Comparison of ENCODE assay signal across 17 mouse cellular contexts in genomic region chr11:116084166-116084565, GRCm38 (mm10). TPM values are rescaled to one million over a fixed set of nuclear protein-coding genes. Genes with fewer than 3 reads are reported as not detected.
DNase-seq lines count a peak whose midpoint lies in the region; ATAC-seq lines count a peak whose summit lies in the region.
"Had no signal": no experiment of that assay in that cellular context is flagged by ENCODE, and none has a peak within 500 bp of the region (broad histone marks: within the 10 kb centered on the region; RNA-seq: fewer than 3 reads in every experiment).

No protein-coding gene starts in this region.

- no peaks in the 10 kb centered on the region for H3K9me3 ChIP-seq in heart, embryonic 15.5 days (replicated peaks)
- H3K9me3 ChIP-seq in liver, embryonic 12.5 days (replicated peaks): no peaks in the 10 kb centered on the region
- H3K9me3 ChIP-seq in stomach, embryonic 15.5 days: no peaks in the 10 kb centered on the region
- H3K9me3 ChIP-seq: embryonic facial prominence, embryonic 12.5 days; hindbrain, embryonic 12.5 days; lung, embryonic 15.5 days; neural tube, embryonic 13.5 days had no signal

- no peak overlapping the region for H3K27ac ChIP-seq in heart, embryonic 15.5 days
- H3K27ac ChIP-seq in liver, embryonic 12.5 days: peak overlapping the region; percentile 86
- peak overlapping the region; percentile 26; the same call in 1 of the 2 replicates for H3K27ac ChIP-seq in stomach, embryonic 15.5 days
- H3K27ac ChIP-seq: embryonic facial prominence, embryonic 12.5 days; hindbrain, embryonic 12.5 days; lung, embryonic 15.5 days; neural tube, embryonic 13.5 days had no signal

- no peak overlapping the region for H3K4me3 ChIP-seq in heart, embryonic 15.5 days
- H3K4me3 ChIP-seq in liver, embryonic 12.5 days: peak overlapping the region; percentile 63
- H3K4me3 ChIP-seq in stomach, embryonic 15.5 days (replicated peaks): no peak overlapping the region
- H3K4me3 ChIP-seq: embryonic facial prominence, embryonic 12.5 days; hindbrain, embryonic 12.5 days; lung, embryonic 15.5 days; neural tube, embryonic 13.5 days had no signal

- no peak overlapping the region for H3K4me2 ChIP-seq in heart, embryonic 15.5 days
- peak overlapping the region; percentile 77 for H3K4me2 ChIP-seq in liver, embryonic 12.5 days
- H3K4me2 ChIP-seq in stomach, embryonic 15.5 days: no peak overlapping the region
- H3K4me2 ChIP-seq: embryonic facial prominence, embryonic 12.5 days; hindbrain, embryonic 12.5 days; lung, embryonic 15.5 days; neural tube, embryonic 13.5 days had no signal

- ATAC-seq in heart, embryonic 15.5 days (replicated peaks; ENCODE audit: insufficient number of reproducible peaks, insufficient read depth, low FRiP score, low read depth): no peak
- ATAC-seq in liver, embryonic 12.5 days: peak; percentile 17; the same call in 1 of the 2 replicates
- ATAC-seq in stomach, embryonic 15.5 days (ENCODE audit: insufficient read depth, low FRiP score, low read depth): no peak
- ATAC-seq: inflammation-experienced regulatory T-cells, adult 6 months had no signal

- no peak for DNase-seq in heart, adult 9 months (ENCODE audit: low spot score in 2 of 2)
- DNase-seq in c-Kit-positive CD71-positive TER-119-negative erythroid progenitor cells, embryonic 14.5 days (ENCODE audit: low read depth): peak; percentile 56
- no peak for DNase-seq in lung, postnatal 25 days (ENCODE audit: low spot score)
- no peak for DNase-seq in MN1 (ENCODE audit: low spot score)
- DNase-seq: cerebellum, adult 11 months; gastrocnemius, postnatal 14 days; heart, postnatal 10 days; layer of hippocampus, postnatal 36 days; thymus, postnatal 4 days had no signal

- peak overlapping the region; percentile 15; the same call in 1 of the 2 replicates for H3K9ac ChIP-seq in heart, embryonic 15.5 days
- peak overlapping the region; percentile 72 for H3K9ac ChIP-seq in liver, embryonic 12.5 days
- no peak overlapping the region for H3K9ac ChIP-seq in stomach, embryonic 15.5 days
- H3K9ac ChIP-seq: embryonic facial prominence, embryonic 12.5 days; hindbrain, embryonic 12.5 days; lung, embryonic 15.5 days; neural tube, embryonic 13.5 days had no signal

- no peaks in the 10 kb centered on the region for H3K27me3 ChIP-seq in heart, embryonic 15.5 days
- no peaks in the 10 kb centered on the region for H3K27me3 ChIP-seq in liver, embryonic 12.5 days (replicated peaks)
- H3K27me3 ChIP-seq in stomach, embryonic 15.5 days (replicated peaks): no peaks in the 10 kb centered on the region
- H3K27me3 ChIP-seq: embryonic facial prominence, embryonic 12.5 days; hindbrain, embryonic 12.5 days; lung, embryonic 15.5 days; neural tube, embryonic 13.5 days had no signal

- 88% methylated on average over 6 of the region's 6 CpGs for WGBS in heart, embryonic 15.5 days
- WGBS in liver, embryonic 12.5 days (ENCODE audit: insufficient replicate concordance): 38% methylated on average over 6 of the region's 6 CpGs
- 77% methylated on average over 6 of the region's 6 CpGs for WGBS in stomach, embryonic 15.5 days

- H3K4me1 ChIP-seq in heart, embryonic 15.5 days (replicated peaks): peaks cover 21% of the 10 kb centered on the region
- H3K4me1 ChIP-seq in liver, embryonic 12.5 days: peaks cover 82% of the 10 kb centered on the region
- peaks cover 25% of the 10 kb centered on the region for H3K4me1 ChIP-seq in stomach, embryonic 15.5 days

- H3K36me3 ChIP-seq in heart, embryonic 15.5 days: peaks cover 52% of the 10 kb centered on the region
- peaks cover 60% of the 10 kb centered on the region for H3K36me3 ChIP-seq in liver, embryonic 12.5 days
- peaks cover 42% of the 10 kb centered on the region for H3K36me3 ChIP-seq in stomach, embryonic 15.5 days

RNA-seq across cellular contexts. Expression of gene Wbp2, which starts 2.6 kb away (rescaled TPM):
- polyA plus RNA-seq in heart, embryonic 15.5 days (2015; fragmentation: Nextera tagmentation; extraction: Ambion mirVana): 121 and 139 TPM in 2 replicates
- 76.4 and 77.8 TPM in 2 replicates for polyA plus RNA-seq in liver, embryonic 12.5 days (2016; fragmentation: Nextera tagmentation; extraction: Ambion mirVana)
- 70.4 and 77.6 TPM in 2 replicates for polyA plus RNA-seq in stomach, embryonic 15.5 days (2015; fragmentation: Nextera tagmentation; extraction: Ambion mirVana)

RNA-seq across cellular contexts. Expression of gene Unc13d, which starts 6.4 kb away (rescaled TPM):
- 1.0 and 3.9 TPM in 2 replicates for polyA plus RNA-seq in heart, embryonic 15.5 days (2015; fragmentation: Nextera tagmentation; extraction: Ambion mirVana)
- 48.9 and 50.1 TPM in 2 replicates for polyA plus RNA-seq in liver, embryonic 12.5 days (2016; fragmentation: Nextera tagmentation; extraction: Ambion mirVana)
- polyA plus RNA-seq in stomach, embryonic 15.5 days (2015; fragmentation: Nextera tagmentation; extraction: Ambion mirVana): 6.5 and 8.0 TPM in 2 replicates

RNA-seq across cellular contexts. Expression of gene Trim47, which starts 42.8 kb away (rescaled TPM):
- 79.1 and 91.1 TPM in 2 replicates for polyA plus RNA-seq in heart, embryonic 15.5 days (2015; fragmentation: Nextera tagmentation; extraction: Ambion mirVana)
- 6.2 TPM in 2 replicates for polyA plus RNA-seq in liver, embryonic 12.5 days (2016; fragmentation: Nextera tagmentation; extraction: Ambion mirVana)
- polyA plus RNA-seq in stomach, embryonic 15.5 days (2015; fragmentation: Nextera tagmentation; extraction: Ambion mirVana): 27.6 and 30.9 TPM in 2 replicates

RNA-seq across cellular contexts. Expression of gene Trim65, which starts 46.8 kb away (rescaled TPM):
- 5.0 and 5.5 TPM in 2 replicates for polyA plus RNA-seq in heart, embryonic 15.5 days (2015; fragmentation: Nextera tagmentation; extraction: Ambion mirVana)
- polyA plus RNA-seq in liver, embryonic 12.5 days (2016; fragmentation: Nextera tagmentation; extraction: Ambion mirVana): 1.7 and 2.0 TPM in 2 replicates
- 5.7 and 6.5 TPM in 2 replicates for polyA plus RNA-seq in stomach, embryonic 15.5 days (2015; fragmentation: Nextera tagmentation; extraction: Ambion mirVana)

RNA-seq across cellular contexts. Expression of gene Unk, which starts 54.0 kb away (rescaled TPM):
- 19.5 and 27.3 TPM in 2 replicates for polyA plus RNA-seq in heart, embryonic 15.5 days (2015; fragmentation: Nextera tagmentation; extraction: Ambion mirVana)
- polyA plus RNA-seq in liver, embryonic 12.5 days (2016; fragmentation: Nextera tagmentation; extraction: Ambion mirVana): 18.7 and 20.2 TPM in 2 replicates
- polyA plus RNA-seq in stomach, embryonic 15.5 days (2015; fragmentation: Nextera tagmentation; extraction: Ambion mirVana): 27.3 and 33.2 TPM in 2 replicates
